Comparison of ENCODE assay signal across 18 mouse cellular contexts in genomic region chr13:75590836-75591235, GRCm38 (mm10).
"Had no signal": no experiment of that assay in that cellular context is flagged by ENCODE, and none has a peak within 500 bp of the region (broad histone marks: within the 10 kb centered on the region; RNA-seq: fewer than 3 reads in every experiment).

No protein-coding gene starts in this region.

- H3K27me3 ChIP-seq: limb, embryonic 13.5 days; neural tube, embryonic 15.5 days had no signal

- H3K9me3 ChIP-seq: limb, embryonic 13.5 days; midbrain, embryonic 10.5 days; neural tube, embryonic 15.5 days had no signal

- DNase-seq: kidney, adult 9 months; kidney, postnatal 36 days; layer of hippocampus, adult 9-11 months; layer of hippocampus, postnatal 36 days; left cerebral cortex, postnatal 4 days; lung, adult 18-20 months; lung, postnatal 10 days; lung, postnatal 4 days; midbrain, embryonic 14.5 days; right cerebral cortex, adult 18-20 months; right cerebral cortex, postnatal 25 days; thymus, postnatal 14 days had no signal

- H3K4me1 ChIP-seq: limb, embryonic 13.5 days; midbrain, embryonic 10.5 days; neural tube, embryonic 15.5 days had no signal

- H3K4me3 ChIP-seq: limb, embryonic 13.5 days; midbrain, embryonic 10.5 days; myocyte; neural tube, embryonic 15.5 days had no signal

- H3K27ac ChIP-seq: kidney, postnatal 0 days; limb, embryonic 13.5 days; liver, embryonic 14.5 days; midbrain, embryonic 10.5 days; neural tube, embryonic 15.5 days had no signal

- H3K36me3 ChIP-seq: limb, embryonic 13.5 days; midbrain, embryonic 10.5 days; neural tube, embryonic 15.5 days had no signal

- H3K4me2 ChIP-seq: limb, embryonic 13.5 days; neural tube, embryonic 15.5 days had no signal

- H3K9ac ChIP-seq: limb, embryonic 13.5 days; liver, embryonic 14.5 days; neural tube, embryonic 15.5 days had no signal
